Mouse (Mus musculus): ENCODE data around the gene Nfe2l1. TPM values are rescaled to one million over a fixed set of nuclear protein-coding genes. Genes with fewer than 3 reads are reported as not detected.

Gene Nfe2l1
- total RNA-seq (2017) = 50.1 and 51.6 TPM in 2 replicates

DNA sequence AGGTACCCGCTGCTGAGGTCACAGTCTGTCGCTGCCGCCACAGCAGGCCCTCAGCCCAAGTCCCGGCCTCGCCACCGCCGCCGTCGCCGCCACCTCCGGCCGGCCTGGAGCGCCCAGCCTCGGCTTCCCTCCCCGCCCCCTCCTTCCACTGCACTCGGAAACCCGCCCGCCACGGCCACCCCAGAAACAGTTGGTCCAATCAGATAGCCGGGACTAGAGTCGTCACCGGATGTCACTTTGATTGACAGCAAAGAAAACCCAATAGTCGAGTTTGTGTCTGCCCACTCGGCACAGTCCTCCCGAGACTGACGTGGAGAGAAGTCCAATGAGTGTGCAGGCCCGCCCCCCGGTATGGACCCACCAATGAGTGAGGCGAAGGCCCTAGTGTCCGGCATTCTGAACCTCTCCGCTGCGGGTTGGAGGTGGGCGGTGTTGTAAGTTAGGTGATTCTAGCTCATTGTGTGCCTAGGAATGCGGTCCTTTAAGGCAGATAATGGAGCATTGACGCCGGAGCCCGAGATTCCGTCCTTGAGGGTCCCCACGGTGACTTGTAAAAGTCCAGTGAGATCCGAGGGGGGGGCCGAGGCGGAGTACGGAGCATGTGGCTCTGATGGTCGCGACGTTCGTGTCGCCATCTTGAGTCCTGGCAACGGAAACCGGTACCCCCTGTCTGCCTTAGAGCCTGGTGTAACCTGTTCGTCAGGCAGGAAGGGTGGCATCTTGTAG, at the start of gene Nfe2l1:
TSS of gene Nfe2l1 (minus strand) at position 156 of the 726 bp plus-strand sequence.
- ATAC-seq (replicated peaks in 1 of 2; ENCODE audit: insufficient read depth in 1 of 2, low FRiP score in 2 of 2, low TSS enrichment in 1 of 2, low read depth in 1 of 2, poor library complexity in 2 of 2, severe bottlenecking in 2 of 2) = peak; percentile 96 to 97

DNA sequence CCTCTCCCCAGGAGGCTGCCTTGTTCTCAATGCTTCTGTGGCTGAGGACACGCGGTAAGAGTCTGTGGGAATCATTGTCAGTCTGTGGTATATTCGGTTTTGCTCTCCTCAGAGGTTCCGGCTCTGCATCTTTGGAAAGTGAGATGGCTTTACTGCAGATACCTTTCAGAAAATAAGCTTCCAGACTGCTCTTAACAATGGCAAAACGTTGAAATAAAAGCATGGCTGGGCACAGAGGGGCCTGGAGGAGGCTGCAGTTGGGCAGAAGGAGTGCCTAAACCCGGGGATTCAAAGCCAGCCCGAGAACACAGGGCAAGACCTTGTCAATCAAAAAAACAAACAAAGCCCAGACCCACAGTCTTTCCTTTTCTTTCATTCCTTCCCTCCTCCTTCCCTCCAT, 49.6 kb upstream of the Nfe2l1 start:
- no peak for ATAC-seq (replicated peaks in 1 of 2; ENCODE audit: insufficient read depth in 1 of 2, low FRiP score in 2 of 2, low TSS enrichment in 1 of 2, low read depth in 1 of 2, poor library complexity in 2 of 2, severe bottlenecking in 2 of 2)

DNA sequence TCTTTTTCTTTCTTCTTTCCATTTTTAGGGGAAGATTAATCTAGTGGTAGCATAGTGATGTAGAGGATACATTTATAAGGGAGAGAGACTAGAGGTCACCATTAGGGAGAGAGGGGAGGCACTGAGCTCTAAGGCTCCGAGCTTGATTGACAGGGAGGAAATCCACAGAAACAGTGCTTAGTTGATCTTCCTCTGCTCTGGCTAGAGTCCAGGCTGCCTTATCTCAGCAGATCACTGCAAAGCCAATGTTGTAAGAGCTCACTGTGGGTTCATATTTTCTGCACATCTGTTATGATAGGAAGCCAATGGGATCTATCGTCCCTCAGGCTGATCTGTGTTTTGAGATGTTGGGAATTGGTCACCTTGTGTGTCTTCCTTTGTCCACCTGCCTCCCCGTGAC, 48.9 kb upstream of the Nfe2l1 start:
- peak; percentile 63 to 69 for ATAC-seq (replicated peaks in 1 of 2; ENCODE audit: insufficient read depth in 1 of 2, low FRiP score in 2 of 2, low TSS enrichment in 1 of 2, low read depth in 1 of 2, poor library complexity in 2 of 2, severe bottlenecking in 2 of 2)

DNA sequence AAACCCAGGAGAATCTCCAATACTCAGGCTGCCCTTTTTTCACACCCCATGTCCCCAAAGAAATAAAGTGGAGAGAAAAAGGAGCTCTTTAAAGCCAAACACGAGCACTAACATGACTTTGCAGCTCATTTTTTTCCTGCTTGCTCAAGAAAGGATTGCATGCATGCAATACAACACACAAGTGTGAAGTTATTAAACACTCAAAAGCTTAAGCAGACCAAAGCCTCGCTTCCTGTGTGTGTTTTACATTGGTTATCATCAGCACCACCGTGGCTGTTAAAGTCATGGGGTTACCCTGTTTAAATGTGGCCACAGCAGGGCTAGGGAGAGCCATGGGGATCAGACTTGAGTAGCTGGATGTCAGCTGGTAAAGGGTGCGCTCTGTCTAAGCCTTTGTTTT, 47.3 kb upstream of the Nfe2l1 start:
- no peak for ATAC-seq (replicated peaks in 1 of 2; ENCODE audit: insufficient read depth in 1 of 2, low FRiP score in 2 of 2, low TSS enrichment in 1 of 2, low read depth in 1 of 2, poor library complexity in 2 of 2, severe bottlenecking in 2 of 2)

DNA sequence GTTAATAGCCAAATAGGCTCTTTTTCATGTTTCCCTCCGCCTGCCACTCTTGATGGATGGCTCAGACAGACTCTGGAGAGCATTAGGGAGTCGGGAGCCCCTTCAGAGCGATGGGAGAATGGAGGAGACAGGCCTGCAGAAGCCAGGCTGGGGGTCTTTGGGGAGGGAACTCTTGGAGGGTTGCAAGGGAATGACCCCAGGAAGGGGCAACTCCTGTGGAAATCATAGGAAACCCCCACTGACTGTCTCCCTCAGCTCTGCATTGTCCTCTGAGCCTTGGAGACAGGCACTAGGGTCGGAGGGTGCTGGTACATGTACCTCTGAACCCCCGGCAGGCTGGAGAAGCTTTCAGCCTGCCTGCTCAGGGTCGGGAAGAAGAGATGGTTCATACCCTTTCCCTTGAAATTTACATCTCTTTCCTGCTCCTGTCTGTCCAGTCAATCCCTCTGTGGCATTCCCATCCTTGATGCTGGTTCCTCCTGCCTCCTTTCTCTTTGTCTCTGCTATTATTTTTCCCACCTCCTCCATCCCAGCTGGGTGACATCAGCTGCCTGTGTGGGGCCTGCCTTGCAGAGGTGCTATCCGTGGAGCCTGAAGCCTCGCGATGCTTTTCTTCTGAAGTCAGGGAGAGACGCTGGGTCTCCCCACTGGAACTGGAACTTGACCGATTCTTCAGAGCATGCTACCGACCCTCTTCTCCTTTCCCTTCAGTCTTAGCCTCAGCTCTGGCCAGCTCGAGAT, 46.7 kb upstream of the Nfe2l1 start:
- ATAC-seq (replicated peaks in 1 of 2; ENCODE audit: insufficient read depth in 1 of 2, low FRiP score in 2 of 2, low TSS enrichment in 1 of 2, low read depth in 1 of 2, poor library complexity in 2 of 2, severe bottlenecking in 2 of 2) = no peak

DNA sequence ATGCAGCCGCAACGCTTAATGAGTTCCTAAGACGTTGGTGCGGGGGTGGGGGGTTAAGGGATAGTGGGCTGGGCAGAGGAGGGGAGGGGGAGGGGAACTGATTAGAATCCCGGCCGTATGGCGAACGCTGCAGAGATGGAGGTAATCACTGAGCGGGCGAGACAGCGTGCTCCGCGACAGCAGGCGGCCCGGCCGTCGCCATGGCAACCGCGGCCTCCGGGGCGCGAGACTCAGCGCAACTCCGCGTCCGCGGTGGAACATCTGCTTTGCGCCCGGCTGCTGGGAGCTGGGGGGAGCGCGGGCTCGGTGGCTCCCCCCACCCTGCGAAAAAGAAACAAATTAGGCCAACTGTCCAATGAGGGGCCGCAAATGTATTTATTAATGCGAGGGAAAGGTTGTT, 46.0 kb upstream of the Nfe2l1 start:
- ATAC-seq (replicated peaks in 1 of 2; ENCODE audit: insufficient read depth in 1 of 2, low FRiP score in 2 of 2, low TSS enrichment in 1 of 2, low read depth in 1 of 2, poor library complexity in 2 of 2, severe bottlenecking in 2 of 2) = peak; percentile 7 to 50; a peak in 1 of 4 replicates

DNA sequence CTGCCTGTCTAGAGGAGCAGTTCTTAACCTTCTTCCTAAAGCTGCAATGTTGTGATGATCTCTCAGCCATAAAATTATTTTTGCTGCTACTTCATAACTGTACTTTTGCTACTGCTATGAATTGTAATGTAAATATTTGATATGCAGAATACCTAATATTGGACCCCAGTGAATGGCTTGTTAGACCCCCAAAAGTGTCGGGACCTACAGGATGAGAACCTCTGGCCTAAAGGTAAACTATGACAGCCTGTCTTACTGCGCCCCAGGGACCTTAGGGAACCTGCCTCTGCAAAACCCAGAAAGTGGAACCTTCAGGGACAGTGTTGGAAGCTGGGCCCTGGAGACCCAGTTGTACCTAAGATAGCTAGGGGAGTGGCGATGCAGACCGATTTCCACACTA, 45.5 kb upstream of the Nfe2l1 start:
- ATAC-seq (replicated peaks in 1 of 2; ENCODE audit: insufficient read depth in 1 of 2, low FRiP score in 2 of 2, low TSS enrichment in 1 of 2, low read depth in 1 of 2, poor library complexity in 2 of 2, severe bottlenecking in 2 of 2) = no peak

DNA sequence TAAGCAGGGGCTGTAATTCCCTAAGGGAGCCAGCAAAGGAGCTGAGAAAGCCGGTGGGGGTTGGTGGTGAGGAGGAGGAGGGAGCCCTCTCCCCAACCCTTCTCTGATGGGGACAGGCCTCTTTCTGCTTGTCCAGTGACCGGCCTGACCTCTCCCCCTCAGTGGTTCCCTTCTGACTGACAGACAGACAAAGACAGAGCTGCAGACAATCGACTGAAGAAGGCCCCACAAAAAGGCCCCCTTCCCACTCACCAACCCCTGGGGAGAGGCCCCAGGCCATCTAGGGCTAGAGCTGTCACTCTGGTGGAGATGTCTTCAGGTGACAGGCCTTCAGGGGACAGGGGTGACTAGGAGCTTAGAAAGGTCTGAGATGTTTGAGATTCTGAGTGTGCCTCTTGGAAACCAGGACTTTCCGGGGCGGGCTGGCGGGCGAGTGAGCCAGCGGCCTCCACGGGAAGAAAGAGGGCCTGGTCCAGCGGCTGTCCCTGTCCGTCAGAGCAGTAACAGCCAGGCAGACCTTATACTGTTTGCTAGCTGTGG, 43.9 kb upstream of the Nfe2l1 start:
- ATAC-seq (replicated peaks in 1 of 2; ENCODE audit: insufficient read depth in 1 of 2, low FRiP score in 2 of 2, low TSS enrichment in 1 of 2, low read depth in 1 of 2, poor library complexity in 2 of 2, severe bottlenecking in 2 of 2) = no peak

DNA sequence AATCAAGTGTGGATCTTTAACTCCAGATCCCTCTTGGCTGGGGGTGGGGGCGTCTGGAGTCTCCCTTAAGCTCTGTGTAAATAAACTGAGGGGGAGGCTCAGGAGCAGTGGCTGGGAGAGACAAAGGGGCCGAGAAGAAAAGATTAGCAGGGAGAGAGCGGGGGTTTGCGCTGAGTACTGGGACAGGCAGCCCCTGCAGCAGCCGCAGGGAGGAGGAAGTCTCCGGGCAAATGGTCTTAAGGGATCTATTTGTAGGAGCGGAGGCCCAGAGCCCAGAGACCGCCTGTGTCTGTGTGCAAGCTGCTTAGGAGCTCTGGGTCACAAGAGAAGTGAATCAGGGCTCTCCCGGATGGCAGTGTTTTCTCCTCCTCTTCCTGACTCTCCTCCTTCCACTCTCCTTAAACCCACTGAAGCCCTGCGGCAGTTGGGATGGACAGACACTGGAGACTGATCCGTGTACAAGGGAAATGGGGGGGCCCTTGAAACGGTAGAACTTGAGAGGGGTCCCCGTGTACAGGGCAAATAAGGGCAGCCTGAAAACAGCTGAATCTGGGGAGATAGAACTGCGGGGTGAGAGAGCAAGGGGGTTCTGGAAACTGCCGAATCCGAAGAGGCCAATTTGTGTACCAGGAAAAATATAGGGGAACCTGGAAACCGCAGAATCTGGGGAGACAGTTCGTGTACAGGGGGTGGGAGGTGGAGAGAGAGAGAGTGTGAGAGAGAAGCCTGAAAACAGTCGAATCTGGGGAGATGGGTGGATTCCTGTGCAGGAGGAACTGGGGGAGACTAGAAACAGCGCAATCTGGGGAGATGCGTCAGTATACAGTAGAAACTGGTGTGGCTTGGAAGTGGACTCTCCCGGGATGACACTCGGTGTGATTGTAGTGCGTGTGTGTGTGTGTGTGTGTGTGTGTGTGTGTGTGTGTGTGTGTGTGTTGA, 42.9 kb upstream of the Nfe2l1 start:
- ATAC-seq (replicated peaks in 1 of 2; ENCODE audit: insufficient read depth in 1 of 2, low FRiP score in 2 of 2, low TSS enrichment in 1 of 2, low read depth in 1 of 2, poor library complexity in 2 of 2, severe bottlenecking in 2 of 2) = 0 out of 4 replicates have a peak, but pooled peaks of 1 of the 2 experiments have one; percentile 22

DNA sequence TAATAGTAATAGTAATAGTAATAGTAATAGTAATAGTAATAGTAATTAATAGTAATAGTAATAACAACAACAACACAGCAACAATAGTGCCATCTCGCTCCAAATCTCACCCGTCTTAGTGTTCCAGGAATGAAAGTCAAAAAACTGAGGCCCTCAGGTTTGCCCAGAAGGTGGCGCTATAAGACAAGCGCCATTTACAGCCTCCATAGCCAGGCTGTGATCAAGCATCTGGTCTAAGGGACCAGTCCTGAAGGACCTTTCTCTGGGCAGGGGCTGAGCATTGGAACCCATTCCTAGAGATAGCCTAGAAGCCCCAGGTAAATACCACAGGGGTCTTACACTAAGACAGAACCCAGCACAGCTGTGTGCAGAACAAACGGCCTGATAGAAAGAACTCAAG, 37.4 kb upstream of the Nfe2l1 start:
- ATAC-seq (replicated peaks in 1 of 2; ENCODE audit: insufficient read depth in 1 of 2, low FRiP score in 2 of 2, low TSS enrichment in 1 of 2, low read depth in 1 of 2, poor library complexity in 2 of 2, severe bottlenecking in 2 of 2) = 0 out of 4 replicates have a peak, but pooled peaks of 1 of the 2 experiments have one; percentile 66

DNA sequence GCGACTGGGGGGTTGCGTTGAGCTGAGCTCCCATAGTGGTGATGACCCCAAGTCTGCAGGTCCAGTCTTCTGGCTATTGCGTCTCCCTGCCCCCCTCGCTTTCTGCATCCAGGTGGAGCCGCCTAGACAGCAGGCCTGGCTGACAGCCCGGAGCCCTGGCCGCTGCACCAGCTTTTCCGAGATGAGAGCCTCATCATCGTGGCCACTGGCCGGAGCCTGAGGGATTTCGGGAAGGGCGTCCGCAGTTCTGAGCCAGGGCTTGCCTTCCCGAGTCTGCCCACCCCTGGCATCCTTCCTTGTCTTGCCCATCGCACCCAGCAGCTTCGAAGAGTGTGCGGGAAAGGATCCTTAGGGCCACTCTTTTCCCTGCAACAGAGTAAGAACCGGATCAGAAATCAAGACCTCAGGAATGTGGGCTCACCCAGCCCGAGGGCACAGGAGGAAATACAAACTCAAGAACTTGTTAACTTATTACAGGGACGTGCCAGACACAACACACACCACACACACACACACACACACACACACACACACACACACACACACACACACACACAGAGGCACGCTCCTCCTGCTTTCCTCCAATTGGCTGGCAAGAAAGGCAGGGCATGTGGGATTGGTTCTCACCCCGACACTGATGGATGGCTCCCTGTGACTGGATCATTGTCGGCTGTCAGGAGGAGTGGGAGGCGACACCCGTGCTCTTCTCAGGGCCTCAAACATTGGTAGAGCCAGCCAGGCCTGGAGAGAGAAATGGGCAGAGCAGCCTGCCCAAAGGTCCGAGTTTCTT, 33.6 kb upstream of the Nfe2l1 start:
- no peak for ATAC-seq (replicated peaks in 1 of 2; ENCODE audit: insufficient read depth in 1 of 2, low FRiP score in 2 of 2, low TSS enrichment in 1 of 2, low read depth in 1 of 2, poor library complexity in 2 of 2, severe bottlenecking in 2 of 2)

DNA sequence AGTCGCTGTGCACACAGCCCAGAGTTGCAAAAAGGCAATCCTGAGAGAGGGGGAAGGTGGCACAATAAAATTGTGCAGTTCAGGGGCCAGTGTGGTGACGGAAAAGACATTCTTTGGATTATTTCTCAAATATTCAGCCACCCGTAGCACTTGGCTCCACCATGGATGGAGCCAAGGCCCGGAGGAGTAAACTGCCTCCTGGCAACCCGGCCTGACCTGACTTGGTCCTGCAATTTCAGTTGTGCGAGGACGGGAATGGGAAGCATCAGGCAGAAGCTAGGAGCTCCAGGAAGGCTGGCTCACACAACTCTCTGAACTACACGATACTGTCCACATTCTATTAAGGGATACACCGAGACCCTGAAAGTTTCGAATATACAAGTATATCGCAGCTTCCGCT, 32.8 kb upstream of the Nfe2l1 start:
- no peak for ATAC-seq (replicated peaks in 1 of 2; ENCODE audit: insufficient read depth in 1 of 2, low FRiP score in 2 of 2, low TSS enrichment in 1 of 2, low read depth in 1 of 2, poor library complexity in 2 of 2, severe bottlenecking in 2 of 2)

DNA sequence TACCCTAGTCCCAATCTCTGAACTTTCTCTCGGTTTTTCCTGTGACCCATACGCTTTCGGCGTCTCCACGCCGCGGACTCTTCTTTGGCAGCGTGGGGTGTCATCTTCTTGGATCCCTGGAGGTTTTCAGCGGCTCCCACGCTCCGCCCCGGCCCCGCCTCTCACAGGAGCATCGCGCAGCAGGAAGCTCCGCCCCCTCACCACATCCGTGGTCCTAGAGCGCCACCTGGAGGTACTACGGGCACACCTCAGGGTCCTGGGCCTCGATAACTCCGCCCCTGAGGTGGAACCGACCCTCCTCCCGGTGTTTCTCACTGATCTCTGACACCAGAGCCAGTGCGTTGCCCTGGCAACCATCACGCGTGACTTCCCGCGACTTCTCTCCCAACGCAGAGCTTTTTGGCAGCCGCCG, 32.1 kb upstream of the Nfe2l1 start:
- peak; percentile 91 to 95 for ATAC-seq (replicated peaks in 1 of 2; ENCODE audit: insufficient read depth in 1 of 2, low FRiP score in 2 of 2, low TSS enrichment in 1 of 2, low read depth in 1 of 2, poor library complexity in 2 of 2, severe bottlenecking in 2 of 2)

DNA sequence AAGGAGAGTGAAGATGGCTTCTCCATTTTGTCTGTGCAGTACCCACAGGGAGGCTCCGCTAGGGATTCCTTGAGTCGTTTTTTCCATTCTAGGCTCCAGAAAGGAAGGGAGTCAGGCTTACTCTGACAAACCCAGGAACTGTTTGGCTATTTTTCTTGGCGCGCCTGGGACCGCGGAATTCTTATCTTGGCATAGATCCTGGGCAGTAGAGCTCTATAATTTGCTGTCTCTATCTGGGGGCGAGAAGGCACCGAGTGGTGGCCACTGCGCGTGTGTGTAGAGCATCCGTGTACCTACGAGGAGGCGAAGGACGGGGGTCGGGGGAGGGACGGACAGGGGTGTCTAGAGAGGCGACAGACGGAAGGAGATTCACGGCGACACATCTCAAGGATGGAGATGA, 31.7 kb upstream of the Nfe2l1 start:
- 0 out of 4 replicates have a peak, but pooled peaks of 1 of the 2 experiments have one; percentile 2 for ATAC-seq (replicated peaks in 1 of 2; ENCODE audit: insufficient read depth in 1 of 2, low FRiP score in 2 of 2, low TSS enrichment in 1 of 2, low read depth in 1 of 2, poor library complexity in 2 of 2, severe bottlenecking in 2 of 2)

DNA sequence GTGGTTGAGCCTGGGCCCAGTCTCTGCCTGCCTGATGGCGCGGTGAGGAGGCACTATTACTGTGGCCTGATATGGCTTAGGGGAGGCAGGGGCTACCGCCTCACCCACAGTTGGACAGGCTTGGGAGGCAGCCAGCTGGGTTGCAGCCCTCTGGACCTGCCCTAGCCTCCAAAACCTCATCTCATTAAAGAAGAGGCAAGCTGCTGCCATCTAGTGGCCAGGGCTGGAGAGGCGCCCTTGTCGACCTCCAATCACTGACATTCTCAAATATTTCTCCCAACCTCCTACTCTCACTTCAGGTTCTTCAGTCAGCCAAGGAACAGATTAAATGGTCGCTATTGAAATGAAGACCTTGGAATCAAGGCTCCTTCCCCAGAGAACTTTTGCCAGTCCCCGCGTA, 30.8 kb upstream of the Nfe2l1 start:
- peak; percentile 60 to 62; a peak in 3 of 4 replicates for ATAC-seq (replicated peaks in 1 of 2; ENCODE audit: insufficient read depth in 1 of 2, low FRiP score in 2 of 2, low TSS enrichment in 1 of 2, low read depth in 1 of 2, poor library complexity in 2 of 2, severe bottlenecking in 2 of 2)

DNA sequence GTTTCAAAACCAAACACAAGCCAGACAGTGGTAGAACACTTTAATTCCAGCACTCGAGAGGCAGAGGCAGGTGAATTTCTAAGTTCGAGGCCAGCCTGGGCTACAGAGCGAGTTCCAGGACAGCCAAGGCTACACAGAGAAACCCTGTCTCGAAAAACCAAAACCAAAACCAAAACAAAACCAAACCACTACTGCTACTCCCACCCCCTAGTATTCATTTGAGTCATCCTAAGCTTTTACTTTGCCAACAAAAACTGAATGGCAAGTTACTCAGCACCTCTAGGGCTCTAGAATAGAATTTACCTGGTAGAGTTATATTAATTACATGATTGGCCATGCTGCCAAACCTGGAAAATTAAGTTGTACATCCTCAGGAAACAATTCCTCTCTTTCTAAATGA, 29.9 kb upstream of the Nfe2l1 start:
- no peak for ATAC-seq (replicated peaks in 1 of 2; ENCODE audit: insufficient read depth in 1 of 2, low FRiP score in 2 of 2, low TSS enrichment in 1 of 2, low read depth in 1 of 2, poor library complexity in 2 of 2, severe bottlenecking in 2 of 2)

DNA sequence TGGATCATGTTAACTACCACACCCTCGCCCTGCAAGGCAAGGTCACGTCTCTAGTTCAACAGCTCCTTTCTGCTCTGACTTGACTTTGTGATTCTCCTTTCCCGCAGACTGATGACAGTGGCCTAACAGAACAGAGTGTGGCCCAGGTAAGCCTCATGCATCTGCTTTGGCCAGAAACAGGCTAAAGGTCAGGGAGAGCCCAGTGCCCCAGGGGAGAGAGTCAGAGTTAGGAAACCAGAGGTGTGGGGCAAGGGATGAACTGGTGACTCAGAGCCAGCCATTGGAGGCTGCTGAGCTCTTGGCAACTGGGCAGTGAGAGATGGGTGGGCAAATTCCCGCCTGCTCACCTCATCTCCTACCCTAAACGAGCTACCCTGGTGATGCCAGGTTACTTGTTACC, 27.7 kb upstream of the Nfe2l1 start:
- ATAC-seq (replicated peaks in 1 of 2; ENCODE audit: insufficient read depth in 1 of 2, low FRiP score in 2 of 2, low TSS enrichment in 1 of 2, low read depth in 1 of 2, poor library complexity in 2 of 2, severe bottlenecking in 2 of 2) = no peak
